ENCODE assay signal across 26 mouse cellular contexts in the genomic region with DNA sequence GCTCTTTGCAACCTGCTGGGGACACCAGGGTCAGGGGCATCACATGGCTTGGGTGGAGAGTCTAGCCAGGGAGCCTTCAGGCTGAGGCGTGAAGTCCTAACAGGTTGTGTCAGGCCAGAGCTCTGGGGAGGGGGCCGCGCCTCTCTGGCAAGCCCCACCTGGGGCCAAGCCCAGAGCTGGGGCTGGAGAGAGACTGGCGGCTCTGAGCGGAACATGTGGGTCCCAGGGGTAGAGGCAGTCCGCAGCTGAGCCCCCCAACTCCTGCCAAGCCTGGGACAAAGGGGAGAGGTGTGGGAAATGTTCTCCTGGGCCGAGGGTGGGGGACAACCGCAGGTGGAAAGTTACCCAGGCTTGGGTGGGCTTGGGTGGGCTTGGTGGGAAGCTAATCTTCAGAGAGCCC. TPM values are rescaled to one million over a fixed set of nuclear protein-coding genes. Genes with fewer than 3 reads are reported as not detected.
DNase-seq lines count a peak whose midpoint lies in the region; ATAC-seq and TF ChIP-seq lines count a peak whose summit lies in the region.
"Had no signal": no experiment of that assay in that cellular context is flagged by ENCODE, and none has a peak within 500 bp of the region (broad histone marks: within the 10 kb centered on the region; RNA-seq: fewer than 3 reads in every experiment).

No protein-coding gene starts in this region.

- H3K27me3 ChIP-seq in forebrain, embryonic 10.5 days (ENCODE audit: poor library complexity, severe bottlenecking): no peaks in the 10 kb centered on the region
- H3K27me3 ChIP-seq in forebrain, postnatal 0 days (ENCODE audit: insufficient read depth, low read length): no peaks in the 10 kb centered on the region
- no peaks in the 10 kb centered on the region; the same call in 1 of the 2 replicates for H3K27me3 ChIP-seq in heart, embryonic 13.5 days (replicated peaks)
- H3K27me3 ChIP-seq in lung, embryonic 15.5 days: no peaks in the 10 kb centered on the region
- no peaks in the 10 kb centered on the region for H3K27me3 ChIP-seq in stomach, embryonic 16.5 days (ENCODE audit: control insufficient read depth, insufficient read depth, low read length)
- H3K27me3 ChIP-seq: embryonic facial prominence, embryonic 15.5 days; forebrain, embryonic 15.5 days had no signal

- H3K27ac ChIP-seq in forebrain, embryonic 10.5 days: peak overlapping the region; percentile 40; the same call in 1 of the 2 replicates
- H3K27ac ChIP-seq in forebrain, postnatal 0 days (ENCODE audit: low read depth, low read length): no peak overlapping the region
- H3K27ac ChIP-seq in heart, embryonic 13.5 days (replicated peaks): peak overlapping the region; percentile 57; the same call in 1 of the 2 replicates
- H3K27ac ChIP-seq in lung, embryonic 15.5 days: peak overlapping the region; percentile 61; the same call in 1 of the 2 replicates
- H3K27ac ChIP-seq in stomach, embryonic 16.5 days (ENCODE audit: low read length): peak overlapping the region; percentile 38; the same call in 1 of the 2 replicates
- H3K27ac ChIP-seq: forebrain, embryonic 15.5 days; hindbrain, embryonic 10.5 days; hindbrain, embryonic 14.5 days had no signal

- DNase-seq in forebrain, embryonic 10.5 days (ENCODE audit: extremely low spot score, low spot score): no peak
- no peak for DNase-seq in forebrain, postnatal 0 days
- DNase-seq in heart, adult 18-20 months: no peak
- DNase-seq in lung, postnatal 10 days: no peak
- DNase-seq: adrenal gland, adult 8-10 months; adrenal gland, postnatal 36 days; B cell, adult 2 months; cerebellum, adult 2 months had no signal

- no peak overlapping the region for H3K4me3 ChIP-seq in forebrain, embryonic 10.5 days
- H3K4me3 ChIP-seq in forebrain, postnatal 0 days (ENCODE audit: low read depth, low read length): no peak overlapping the region
- no peak overlapping the region for H3K4me3 ChIP-seq in heart, embryonic 13.5 days
- H3K4me3 ChIP-seq in lung, embryonic 15.5 days: no peak overlapping the region
- no peak overlapping the region for H3K4me3 ChIP-seq in stomach, embryonic 16.5 days (replicated peaks; ENCODE audit: low read length)
- H3K4me3 ChIP-seq: embryonic facial prominence, embryonic 15.5 days; erythroblast, embryonic 14.5 days; forebrain, embryonic 15.5 days; hindbrain, embryonic 10.5 days had no signal

- 81% methylated on average over 8 of the region's 8 CpGs for WGBS in forebrain, embryonic 10.5 days
- 93% methylated on average over 8 of the region's 8 CpGs for WGBS in forebrain, postnatal 0 days
- 77% methylated on average over 8 of the region's 8 CpGs for WGBS in heart, embryonic 13.5 days
- WGBS in lung, embryonic 15.5 days: 76% methylated on average over 8 of the region's 8 CpGs
- 76% methylated on average over 8 of the region's 8 CpGs for WGBS in stomach, embryonic 16.5 days

- TF ChIP-seq CTCF in forebrain, postnatal 0 days (IDR thresholded peaks at IDR 0.05; ENCODE audit: low read depth): no peak

- H3K4me1 ChIP-seq in forebrain, embryonic 10.5 days: peaks cover 20% of the 10 kb centered on the region
- H3K4me1 ChIP-seq in forebrain, postnatal 0 days (ENCODE audit: insufficient read depth): no peaks in the 10 kb centered on the region
- H3K4me1 ChIP-seq in heart, embryonic 13.5 days: peaks cover 12% of the 10 kb centered on the region
- H3K4me1 ChIP-seq in lung, embryonic 15.5 days: peaks cover 45% of the 10 kb centered on the region
- peaks cover 21% of the 10 kb centered on the region for H3K4me1 ChIP-seq in stomach, embryonic 16.5 days (ENCODE audit: control insufficient read depth, insufficient read depth, low read length)
- H3K4me1 ChIP-seq: forebrain, embryonic 15.5 days had no signal

- ATAC-seq in forebrain, postnatal 0 days: no peak
- no peak for ATAC-seq in heart, embryonic 13.5 days (ENCODE audit: extremely low read depth, insufficient number of reproducible peaks, low FRiP score, low TSS enrichment)
- no peak for ATAC-seq in lung, embryonic 15.5 days (ENCODE audit: borderline replicate concordance, extremely low read depth, low FRiP score, low TSS enrichment)
- ATAC-seq in stomach, embryonic 16.5 days (ENCODE audit: insufficient read depth, low FRiP score): no peak
- ATAC-seq in frontal cortex, adult (ENCODE audit: low TSS enrichment): no peak
- ATAC-seq: CD4-positive, CD25-positive, alpha-beta regulatory T cell, adult 4 months; forebrain, embryonic 15.5 days had no signal

- no peak overlapping the region for H3K9ac ChIP-seq in forebrain, postnatal 0 days
- peak overlapping the region; percentile 8; the same call in 1 of the 2 replicates for H3K9ac ChIP-seq in heart, embryonic 13.5 days
- no peak overlapping the region for H3K9ac ChIP-seq in lung, embryonic 15.5 days
- H3K9ac ChIP-seq in stomach, embryonic 16.5 days (ENCODE audit: low read length): peak overlapping the region; percentile 43; the same call in 1 of the 2 replicates
- H3K9ac ChIP-seq: embryonic facial prominence, embryonic 15.5 days; forebrain, embryonic 15.5 days; hindbrain, embryonic 14.5 days had no signal

- H3K36me3 ChIP-seq in forebrain, embryonic 10.5 days (replicated peaks): no peaks in the 10 kb centered on the region
- H3K36me3 ChIP-seq in forebrain, postnatal 0 days (ENCODE audit: insufficient read depth): no peaks in the 10 kb centered on the region
- H3K36me3 ChIP-seq in heart, embryonic 13.5 days: no peaks in the 10 kb centered on the region
- no peaks in the 10 kb centered on the region for H3K36me3 ChIP-seq in lung, embryonic 15.5 days
- no peaks in the 10 kb centered on the region for H3K36me3 ChIP-seq in stomach, embryonic 16.5 days (ENCODE audit: control insufficient read depth, insufficient read depth, low read length)
- H3K36me3 ChIP-seq: embryonic facial prominence, embryonic 15.5 days; forebrain, embryonic 15.5 days; G1E; hindbrain, embryonic 10.5 days had no signal

- H3K4me2 ChIP-seq in forebrain, postnatal 0 days (ENCODE audit: low read depth): no peak overlapping the region
- H3K4me2 ChIP-seq in heart, embryonic 13.5 days: no peak overlapping the region
- no peak overlapping the region for H3K4me2 ChIP-seq in lung, embryonic 15.5 days
- H3K4me2 ChIP-seq in stomach, embryonic 16.5 days (ENCODE audit: low read depth, low read length): no peak overlapping the region
- H3K4me2 ChIP-seq: embryonic facial prominence, embryonic 15.5 days; forebrain, embryonic 15.5 days; heart, embryonic 11.5 days; hindbrain, embryonic 14.5 days had no signal

- no peaks in the 10 kb centered on the region for H3K9me3 ChIP-seq in forebrain, embryonic 10.5 days
- H3K9me3 ChIP-seq in forebrain, postnatal 0 days (ENCODE audit: low read length): no peaks in the 10 kb centered on the region
- peaks cover 4% of the 10 kb centered on the region; the same call in 1 of the 2 replicates for H3K9me3 ChIP-seq in heart, embryonic 13.5 days
- no peaks in the 10 kb centered on the region for H3K9me3 ChIP-seq in lung, embryonic 15.5 days
- no peaks in the 10 kb centered on the region for H3K9me3 ChIP-seq in stomach, embryonic 16.5 days (replicated peaks; ENCODE audit: control insufficient read depth, low read length)
- H3K9me3 ChIP-seq: embryonic facial prominence, embryonic 15.5 days; forebrain, embryonic 15.5 days; hindbrain, embryonic 10.5 days had no signal

RNA-seq across cellular contexts. Expression of a gene that starts 9.6 kb away (rescaled TPM):
- polyA plus RNA-seq in forebrain, embryonic 10.5 days (2016; fragmentation: Nextera tagmentation; extraction: Ambion mirVana): not detected in 2 replicates
- total RNA-seq in forebrain, postnatal 0 days (2014; rRNA removed): not detected in 2 replicates
- polyA plus RNA-seq in forebrain, postnatal 0 days (2015; fragmentation: Nextera tagmentation; extraction: Ambion mirVana): not detected in 2 replicates
- not detected in 2 replicates for polyA plus RNA-seq in heart, embryonic 13.5 days (2015; fragmentation: Nextera tagmentation; extraction: Ambion mirVana)
- total RNA-seq in heart, adult 18-20 months (2021): not detected
- polyA plus RNA-seq in lung, embryonic 15.5 days (2015; fragmentation: Nextera tagmentation; extraction: Ambion mirVana): not detected in 2 replicates
- polyA plus RNA-seq in stomach, embryonic 16.5 days (2015; fragmentation: Nextera tagmentation; extraction: Ambion mirVana): not detected in 2 replicates
- total RNA-seq: adrenal gland, adult 8-10 months; adrenal gland, postnatal 36 days; G1E; gastrocnemius, adult 8-10 months; granulocyte monocyte progenitor cell, adult 5-6 weeks; heart, postnatal 25 days had no signal
- polyA plus RNA-seq: CD4-positive, CD25-positive, alpha-beta regulatory T cell, adult 4 months; cerebellum, adult 2 months; embryonic facial prominence, embryonic 11.5 days; embryonic facial prominence, embryonic 15.5 days; forebrain, embryonic 11.5 days; forebrain, embryonic 15.5 days; G1E; heart, embryonic 11.5 days; heart, embryonic 16.5 days; hindbrain, embryonic 10.5 days; hindbrain, embryonic 14.5 days had no signal

RNA-seq across cellular contexts. Expression of a gene that starts 18.4 kb away (rescaled TPM):
- polyA plus RNA-seq in forebrain, embryonic 10.5 days (2016; fragmentation: Nextera tagmentation; extraction: Ambion mirVana): 2.0 and 4.9 TPM in 2 replicates
- total RNA-seq in forebrain, postnatal 0 days (2014; rRNA removed): not detected in 2 replicates
- polyA plus RNA-seq in forebrain, postnatal 0 days (2015; fragmentation: Nextera tagmentation; extraction: Ambion mirVana): not detected in 2 replicates
- 3.2 and 9.9 TPM in 2 replicates for polyA plus RNA-seq in heart, embryonic 13.5 days (2015; fragmentation: Nextera tagmentation; extraction: Ambion mirVana)
- not detected for total RNA-seq in heart, adult 18-20 months (2021)
- 0.65 and 1.6 TPM in 2 replicates for polyA plus RNA-seq in lung, embryonic 15.5 days (2015; fragmentation: Nextera tagmentation; extraction: Ambion mirVana)
- polyA plus RNA-seq in stomach, embryonic 16.5 days (2015; fragmentation: Nextera tagmentation; extraction: Ambion mirVana): 8.6 and 13.5 TPM in 2 replicates
- total RNA-seq: adrenal gland, adult 8-10 months; adrenal gland, postnatal 36 days; gastrocnemius, adult 8-10 months; granulocyte monocyte progenitor cell, adult 5-6 weeks; heart, postnatal 25 days had no signal
- polyA plus RNA-seq: CD4-positive, CD25-positive, alpha-beta regulatory T cell, adult 4 months; cerebellum, adult 2 months; embryonic facial prominence, embryonic 15.5 days; forebrain, embryonic 15.5 days; G1E had no signal

RNA-seq across cellular contexts. Expression of a gene that starts 35.2 kb away (rescaled TPM):
- 10.3 and 11.8 TPM in 2 replicates for polyA plus RNA-seq in forebrain, embryonic 10.5 days (2016; fragmentation: Nextera tagmentation; extraction: Ambion mirVana)
- 4.5 and 10.1 TPM in 2 replicates for total RNA-seq in forebrain, postnatal 0 days (2014; rRNA removed)
- 6.8 and 11.2 TPM in 2 replicates for polyA plus RNA-seq in forebrain, postnatal 0 days (2015; fragmentation: Nextera tagmentation; extraction: Ambion mirVana)
- polyA plus RNA-seq in heart, embryonic 13.5 days (2015; fragmentation: Nextera tagmentation; extraction: Ambion mirVana): 9.3 and 10.4 TPM in 2 replicates
- 1 to 10 TPM; 5.7 to 7.2 TPM for total RNA-seq in heart, adult 18-20 months (2021)
- polyA plus RNA-seq in lung, embryonic 15.5 days (2015; fragmentation: Nextera tagmentation; extraction: Ambion mirVana): 24.7 TPM in 2 replicates
- 14.1 and 14.8 TPM in 2 replicates for polyA plus RNA-seq in stomach, embryonic 16.5 days (2015; fragmentation: Nextera tagmentation; extraction: Ambion mirVana)

RNA-seq across cellular contexts. Expression of a gene that starts 49.8 kb away (rescaled TPM):
- polyA plus RNA-seq in forebrain, embryonic 10.5 days (2016; fragmentation: Nextera tagmentation; extraction: Ambion mirVana): 6.2 and 6.3 TPM in 2 replicates
- not detected in 2 replicates for total RNA-seq in forebrain, postnatal 0 days (2014; rRNA removed)
- not detected in 2 replicates for polyA plus RNA-seq in forebrain, postnatal 0 days (2015; fragmentation: Nextera tagmentation; extraction: Ambion mirVana)
- 1.6 and 1.7 TPM in 2 replicates for polyA plus RNA-seq in heart, embryonic 13.5 days (2015; fragmentation: Nextera tagmentation; extraction: Ambion mirVana)
- total RNA-seq in heart, adult 18-20 months (2021): under 1 TPM in 1 of 2 experiments, not detected in 1; 0.62 TPM
- 31.7 and 34.3 TPM in 2 replicates for polyA plus RNA-seq in lung, embryonic 15.5 days (2015; fragmentation: Nextera tagmentation; extraction: Ambion mirVana)
- 73.1 and 90.8 TPM in 2 replicates for polyA plus RNA-seq in stomach, embryonic 16.5 days (2015; fragmentation: Nextera tagmentation; extraction: Ambion mirVana)
- total RNA-seq: adrenal gland, adult 8-10 months; adrenal gland, postnatal 36 days; gastrocnemius, adult 8-10 months; granulocyte monocyte progenitor cell, adult 5-6 weeks; heart, postnatal 25 days had no signal
- polyA plus RNA-seq: erythroblast, embryonic 14.5 days; forebrain, embryonic 15.5 days; G1E; hindbrain, embryonic 14.5 days had no signal

Comparison
In these comparisons a context has a peak if more than half of its experiments do, and no peak if none do; other contexts are left out.
1. H3K9ac ChIP-seq: peak in heart, embryonic 13.5 days (single experiment) and stomach, embryonic 16.5 days (single experiment); none in forebrain, postnatal 0 days (single experiment) and lung, embryonic 15.5 days (single experiment).